Mouse (Mus musculus) spleen, adult 2 months (tissue): ENCODE data around the gene Hcn2.

Experiments
- CTCF ChIP-seq: fragments of 200-500 bp; IDR thresholded peaks from 2 replicates; pipeline ENCODE4 v1.5.1; 2011; ENCODE audit warnings: mild to moderate bottlenecking, inconsistent platforms; ENCODE audit not compliant: insufficient read depth, insufficient read length, insufficient replicate concordance; ENCODE audit errors: extremely low read depth
- POLR2A ChIP-seq: fragments of 200-500 bp; IDR thresholded peaks from 2 replicates; pipeline ENCODE4 v1.6.1; 2011; ENCODE audit warnings: low read depth, low read length, inconsistent platforms

GRCm38 (mm10) chr10:79765228-79765745 lies 48.9 kb downstream of the Hcn2 start:
- TF ChIP-seq CTCF (no peak), POLR2A (no peak)
